Mouse (Mus musculus): ENCODE measurements around the gene Adam11.
A peak's percentile ranks its signal among the peaks of the same experiment; 100 is the strongest.

Adam11 gene

GRCm38 (mm10) chr11:102753591-102754324 lies 7.5 kb upstream of the Adam11 start:
- DNase-seq (ENCODE audit: low spot score), result no peak

- no peak for DNase-seq (ENCODE audit: low spot score)
Measured at GRCm38 (mm10) chr11:102754416-102754815, 6.8 kb upstream of the Adam11 start.

GRCm38 (mm10) chr11:102755391-102755790 lies 5.8 kb upstream of the Adam11 start:
- DNase-seq (ENCODE audit: low spot score), result no peak

- no peak for DNase-seq (ENCODE audit: low spot score)
Measured at GRCm38 (mm10) chr11:102758977-102759376, 2.3 kb upstream of the Adam11 start.

- no peak for DNase-seq (ENCODE audit: low spot score)
Measured at GRCm38 (mm10) chr11:102760805-102761308, 382 bp upstream of the Adam11 start.

- no peak for DNase-seq (ENCODE audit: low spot score)
Measured at GRCm38 (mm10) chr11:102762248-102762647, 1.0 kb downstream of the Adam11 start.

- no peak for DNase-seq (ENCODE audit: low spot score)
Measured at GRCm38 (mm10) chr11:102763009-102763767, 1.9 kb downstream of the Adam11 start.

- no peak for DNase-seq (ENCODE audit: low spot score)
Measured at GRCm38 (mm10) chr11:102765416-102765815, 4.2 kb downstream of the Adam11 start.

GRCm38 (mm10) chr11:102767055-102767670 lies 5.9 kb downstream of the Adam11 start:
- DNase-seq (ENCODE audit: low spot score), result no peak

- no peak for DNase-seq (ENCODE audit: low spot score)
Measured at GRCm38 (mm10) chr11:102769141-102769540, 7.9 kb downstream of the Adam11 start.

- DNase-seq (ENCODE audit: low spot score), result no peak
Measured at GRCm38 (mm10) chr11:102769993-102770661, 8.9 kb downstream of the Adam11 start.

- no peak for DNase-seq (ENCODE audit: low spot score)
Measured at GRCm38 (mm10) chr11:102770662-102771435, 9.6 kb downstream of the Adam11 start.

- DNase-seq (ENCODE audit: low spot score), result no peak
Measured at GRCm38 (mm10) chr11:102771916-102772714, 10.9 kb downstream of the Adam11 start.

GRCm38 (mm10) chr11:102772771-102773700 lies 11.8 kb downstream of the Adam11 start:
- DNase-seq (ENCODE audit: low spot score), result no peak

- peak; percentile 87 for DNase-seq (ENCODE audit: low spot score)
Measured at GRCm38 (mm10) chr11:102773713-102774611, 12.7 kb downstream of the Adam11 start.

GRCm38 (mm10) chr11:102774621-102775141 lies 13.4 kb downstream of the Adam11 start:
- DNase-seq (ENCODE audit: low spot score), result peak; percentile 39

GRCm38 (mm10) chr11:102777598-102777997 lies 16.4 kb downstream of the Adam11 start:
- peak; percentile 53 for DNase-seq (ENCODE audit: low spot score)

- no peak for DNase-seq (ENCODE audit: low spot score)
Measured at GRCm38 (mm10) chr11:102778165-102778564, 16.9 kb downstream of the Adam11 start.
